Mouse (Mus musculus) ES-E14 (cell line): ENCODE measurements at regions not wholly inside any gene's neighbourhood (a gene's known extent, or its start where the extent isn't known, plus 50 kb on each side); places are given as distances from the start of the nearest gene placed in this dataset.

Experiments used
- DNase-seq: peaks from one replicate; pipeline ENCODE4 v3.0.0-alpha.2; 2013; ENCODE audit warnings: low read depth, low spot score
- H3K27ac ChIP-seq: 2 replicates; pipeline ENCODE4 v1.5.1; 2012; ENCODE audit warnings: low read depth, mild to moderate bottlenecking, low read length, moderate library complexity, mixed read lengths; ENCODE audit not compliant: poor library complexity, insufficient read depth, severe bottlenecking
- H3K36me3 ChIP-seq: 2 replicates; pipeline ENCODE4 v1.6.1; 2012; ENCODE audit warnings: mild to moderate bottlenecking, low read length, moderate library complexity, mixed read lengths; ENCODE audit not compliant: control insufficient read depth, poor library complexity, insufficient read depth, severe bottlenecking
- H3K4me1 ChIP-seq, 2 experiments: fragments of 150-350 bp in 1 of 2; sonication (generic) in 1 of 2; 2 replicates each; pipeline ENCODE4 v1.6.1; 2012; ENCODE audit warnings: low read length in 2 of 2, mild to moderate bottlenecking in 1 of 2, mixed read lengths in 1 of 2; ENCODE audit not compliant: control insufficient read depth in 2 of 2, insufficient read depth in 2 of 2, poor library complexity in 1 of 2
- H3K4me3 ChIP-seq, 2 experiments: fragments of 150-350 bp in 1 of 2; sonication (generic) in 1 of 2; 2 replicates each; pipeline ENCODE4 v1.5.1; 2012; ENCODE audit warnings: low read length in 2 of 2, low read depth in 1 of 2, mild to moderate bottlenecking in 1 of 2, mixed read lengths in 1 of 2; ENCODE audit not compliant: insufficient read depth in 1 of 2, poor library complexity in 1 of 2, severe bottlenecking in 1 of 2
- H3K9ac ChIP-seq: 2 replicates; pipeline ENCODE4 v1.6.1; 2012; ENCODE audit warnings: low read depth, mild to moderate bottlenecking, low read length, mixed read lengths; ENCODE audit not compliant: poor library complexity, insufficient read depth, severe bottlenecking
- H3K9me3 ChIP-seq: fragments of 150-350 bp; sonication (generic); 2 replicates; pipeline ENCODE4 v1.6.1; 2012; ENCODE audit warnings: low read depth, mild to moderate bottlenecking, low read length; ENCODE audit not compliant: control insufficient read depth, insufficient read depth
- CHD2 ChIP-seq: IDR thresholded peaks from 2 replicates; pipeline ENCODE4 v1.6.1; 2014; ENCODE audit warnings: mild to moderate bottlenecking, low read depth, low read length, inconsistent platforms
- HCFC1 ChIP-seq: IDR thresholded peaks from 2 replicates; pipeline ENCODE4 v1.6.1; 2012; ENCODE audit warnings: low read length, inconsistent platforms, borderline replicate concordance; ENCODE audit not compliant: insufficient read depth
- MAFK ChIP-seq: IDR thresholded peaks from 2 replicates; pipeline ENCODE4 v1.6.1; 2014; ENCODE audit warnings: mild to moderate bottlenecking, low read depth, low read length, inconsistent platforms; ENCODE audit not compliant: insufficient read depth
- ZC3H11A ChIP-seq: IDR thresholded peaks from 2 replicates; pipeline ENCODE4 v1.6.1; 2012; ENCODE audit warnings: low read depth, mild to moderate bottlenecking, inconsistent platforms, low read length, borderline replicate concordance
- ZNF384 ChIP-seq: IDR thresholded peaks from 2 replicates; pipeline ENCODE4 v1.6.1; 2012; ENCODE audit warnings: low read depth, low read length, inconsistent platforms
- in situ Hi-C, 2 experiments: fragments of 600-800 bp; cut with MboI; formaldehyde crosslinking; loops; one replicate each; pipeline ENCODE4 v1.15.1; 2025; ENCODE audit warnings: low sequenced_read_pairs in 2 of 2, inconsistent platforms in 1 of 2; ENCODE audit not compliant: unreplicated experiment in 2 of 2

DNA sequence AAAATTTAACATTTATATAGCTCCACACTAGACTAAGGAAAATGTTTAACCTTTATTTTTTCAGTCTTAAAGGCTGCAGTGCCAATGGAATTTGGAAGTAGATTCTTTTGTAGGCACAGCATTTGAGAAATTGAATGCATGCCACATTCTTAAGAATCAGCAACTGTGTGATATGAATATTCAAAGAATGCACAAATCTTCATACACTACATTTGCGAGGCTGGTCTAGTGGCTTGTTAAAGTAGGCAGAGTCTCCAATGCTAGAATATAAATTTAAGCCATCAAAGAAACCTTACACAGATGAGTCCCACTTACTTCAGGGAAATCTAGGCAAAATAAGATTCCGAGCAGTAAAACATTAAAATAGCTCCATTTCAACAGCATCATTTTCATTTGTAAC, 75.5 kb upstream of the Grid2 start:
- in situ Hi-C loops = no loop called here
- no peak overlapping the region for H3K9ac ChIP-seq
- no peak overlapping the region for H3K27ac ChIP-seq
- no peak for DNase-seq
- no peaks in the 10 kb centered on the region for H3K4me1 ChIP-seq
- 0 out of 2 replicates have a peak, but pooled peaks cover 2% of the 10 kb centered on the region for H3K9me3 ChIP-seq
- no peak for TF ChIP-seq HCFC1
- TF ChIP-seq CHD2 = no peak
- TF ChIP-seq MAFK = no peak
- TF ChIP-seq ZNF384 = no peak
- TF ChIP-seq ZC3H11A = no peak
- no peaks in the 10 kb centered on the region for H3K36me3 ChIP-seq
- H3K4me3 ChIP-seq = no peak overlapping the region
